Mouse (Mus musculus) limb, embryonic 11.5 days (tissue): ENCODE measurements around the gene Sertad3. TPM values are rescaled to one million over a fixed set of nuclear protein-coding genes. Genes with fewer than 3 reads are reported as not detected.

Experiments
- ATAC-seq: fragments of 200-750 bp; cut with Nextera tagmentation; 2 replicates; pipeline ENCODE4 v1.8.0; 2017; ENCODE audit warnings: low read depth; ENCODE audit not compliant: insufficient number of reproducible peaks, low FRiP score, low TSS enrichment
- DNase-seq: peaks from one replicate; pipeline ENCODE4 v3.0.0-alpha.2; 2015; ENCODE audit warnings: low spot score
- H3K27ac ChIP-seq: fragments of 300-500 bp; sonication (generic); replicated peaks from 2 replicates; pipeline ENCODE4 v1.5.1; 2014; ENCODE audit warnings: low read depth, mild to moderate bottlenecking, low read length
- H3K27me3 ChIP-seq: fragments of 300-500 bp; sonication (generic); 2 replicates; pipeline ENCODE4 v1.6.1; 2014; ENCODE audit warnings: mild to moderate bottlenecking, low read length, mixed read lengths; ENCODE audit not compliant: control insufficient read depth, insufficient read depth
- H3K36me3 ChIP-seq: fragments of 300-500 bp; sonication (generic); 2 replicates; pipeline ENCODE4 v1.6.1; 2014; ENCODE audit warnings: mild to moderate bottlenecking, low read length, moderate library complexity, mixed read lengths; ENCODE audit not compliant: control insufficient read depth, insufficient read depth
- H3K4me1 ChIP-seq: fragments of 300-500 bp; sonication (generic); 2 replicates; pipeline ENCODE4 v1.6.1; 2014; ENCODE audit warnings: low read length, mixed read lengths; ENCODE audit not compliant: control insufficient read depth, insufficient read depth
- H3K4me2 ChIP-seq: fragments of 300-500 bp; sonication (generic); 2 replicates; pipeline ENCODE4 v1.6.1; 2014; ENCODE audit warnings: low read depth, mild to moderate bottlenecking, moderate library complexity; ENCODE audit not compliant: severe bottlenecking
- H3K4me3 ChIP-seq: fragments of 300-500 bp; sonication (generic); 2 replicates; pipeline ENCODE4 v1.5.1; 2014; ENCODE audit warnings: low read depth, low read length
- H3K9ac ChIP-seq: fragments of 300-500 bp; sonication (generic); 2 replicates; pipeline ENCODE4 v1.6.1; 2014; ENCODE audit warnings: mild to moderate bottlenecking, low read length
- H3K9me3 ChIP-seq: fragments of 300-500 bp; sonication (generic); 2 replicates; pipeline ENCODE4 v1.6.1; 2016; ENCODE audit warnings: low read length; ENCODE audit not compliant: control insufficient read depth
- WGBS: fragments of 180-500 bp; shearing (Covaris S2); extraction: QIAGEN DNeasy Blood & Tissue Kit; methylation state at CpG from one replicate; pipeline ENCODE4 v1.1.7; 2014; 5-methylcytosine and 5-hydroxymethylcytosine counted together
- polyA plus RNA-seq: library from polyadenylated mRNA; unstranded; fragments of >200 nt; fragmentation: Nextera tagmentation; extraction: Ambion mirVana; gene quantifications from 2 replicates; pipeline ENCODE4 v1.2.1, GENCODE M21; 2014

Sertad3 gene
- polyA plus RNA-seq, 1 experiment from 2014 or later, result 29.3 TPM

DNA sequence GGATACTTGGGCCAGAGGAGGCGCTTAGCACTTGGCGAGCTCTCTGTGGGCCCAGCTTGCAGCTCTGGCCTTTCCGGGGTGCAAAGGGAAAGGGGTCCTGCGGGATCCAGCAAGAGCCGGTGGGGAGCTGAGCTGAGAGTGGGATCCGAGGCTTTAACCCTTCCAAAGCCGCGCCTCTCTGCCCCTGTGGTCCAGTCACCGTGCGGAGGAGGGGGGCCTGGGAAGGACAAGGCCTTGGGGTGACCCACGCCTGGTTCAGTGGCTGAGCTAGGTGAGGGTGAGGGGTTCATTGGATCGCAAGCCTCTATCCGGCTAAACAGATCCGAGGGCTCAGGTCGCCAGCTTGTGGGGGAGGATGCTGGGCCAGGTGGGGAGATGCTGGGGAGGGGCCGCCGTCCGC is 27.5 kb upstream of the Sertad3 start:
- Histone ChIP-seq H3K36me3 (no peaks in the 10 kb centered on the region), H3K27ac (no peak overlapping the region), H3K4me1 (0 out of 2 replicates have a peak, but pooled peaks cover 4% of the 10 kb centered on the region), H3K9ac (peak overlapping the region; percentile 56), H3K9me3 (no peaks in the 10 kb centered on the region; the same call in 1 of the 2 replicates), H3K27me3 (peaks cover 24% of the 10 kb centered on the region), H3K4me3 (peak overlapping the region; percentile 38), H3K4me2 (peak overlapping the region; percentile 94)
- WGBS, result 3% methylated on average over 18 of the region's 18 CpGs
- DNase-seq (peak; percentile 29), ATAC-seq (no peak)

DNA sequence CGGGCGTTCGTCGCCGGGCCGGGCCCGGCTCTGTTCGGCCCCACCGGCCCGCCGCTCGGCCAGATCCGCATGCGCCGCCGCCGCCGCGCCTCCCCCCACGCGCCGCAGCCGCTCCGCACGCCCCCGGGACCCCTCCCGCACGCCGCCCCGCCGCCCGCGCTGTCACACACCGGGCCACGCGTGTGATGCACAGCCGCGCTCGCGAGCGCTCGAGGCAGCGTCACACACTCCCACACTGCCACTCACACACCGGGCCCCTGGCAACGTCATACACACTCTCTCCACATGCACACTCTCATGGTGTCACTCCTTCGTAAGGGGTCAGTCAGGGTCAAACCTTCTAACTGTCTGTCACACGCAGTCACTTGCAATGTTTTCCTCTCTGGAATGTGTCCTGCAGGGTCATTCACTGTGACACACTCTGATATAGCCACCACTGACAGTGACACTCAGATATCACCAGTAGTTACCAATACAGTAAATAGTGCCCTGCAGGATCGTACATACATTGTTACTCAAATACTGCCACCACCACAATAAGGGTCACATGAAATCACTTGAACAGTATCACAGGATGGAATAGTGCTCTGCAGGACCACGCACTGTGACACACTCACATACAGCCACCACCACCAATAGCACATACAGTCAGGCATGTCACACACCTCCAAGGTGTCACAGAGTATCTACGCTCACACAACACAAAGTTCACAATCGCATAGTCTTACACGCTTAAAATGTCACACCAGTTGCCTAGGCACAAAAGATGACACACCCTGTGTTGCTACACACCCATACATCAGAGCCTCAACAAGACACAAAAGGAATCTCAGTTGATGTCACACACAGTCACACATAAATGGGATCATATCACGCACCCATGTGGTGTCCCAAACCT is 26.8 kb upstream of the Sertad3 start:
- Histone ChIP-seq H3K4me1 (0 out of 2 replicates have a peak, but pooled peaks cover 4% of the 10 kb centered on the region), H3K4me3 (peak overlapping the region; percentile 49), H3K9ac (peak overlapping the region; percentile 56), H3K36me3 (no peaks in the 10 kb centered on the region), H3K27me3 (peaks cover 24% of the 10 kb centered on the region), H3K27ac (no peak overlapping the region), H3K4me2 (peak overlapping the region; percentile 94), H3K9me3 (no peaks in the 10 kb centered on the region)
- ATAC-seq, result peak; percentile 3; the same call in 1 of the 2 replicates
- DNase-seq, result peak; percentile 36
- 8% methylated on average over 51 of the region's 53 CpGs for WGBS

DNA sequence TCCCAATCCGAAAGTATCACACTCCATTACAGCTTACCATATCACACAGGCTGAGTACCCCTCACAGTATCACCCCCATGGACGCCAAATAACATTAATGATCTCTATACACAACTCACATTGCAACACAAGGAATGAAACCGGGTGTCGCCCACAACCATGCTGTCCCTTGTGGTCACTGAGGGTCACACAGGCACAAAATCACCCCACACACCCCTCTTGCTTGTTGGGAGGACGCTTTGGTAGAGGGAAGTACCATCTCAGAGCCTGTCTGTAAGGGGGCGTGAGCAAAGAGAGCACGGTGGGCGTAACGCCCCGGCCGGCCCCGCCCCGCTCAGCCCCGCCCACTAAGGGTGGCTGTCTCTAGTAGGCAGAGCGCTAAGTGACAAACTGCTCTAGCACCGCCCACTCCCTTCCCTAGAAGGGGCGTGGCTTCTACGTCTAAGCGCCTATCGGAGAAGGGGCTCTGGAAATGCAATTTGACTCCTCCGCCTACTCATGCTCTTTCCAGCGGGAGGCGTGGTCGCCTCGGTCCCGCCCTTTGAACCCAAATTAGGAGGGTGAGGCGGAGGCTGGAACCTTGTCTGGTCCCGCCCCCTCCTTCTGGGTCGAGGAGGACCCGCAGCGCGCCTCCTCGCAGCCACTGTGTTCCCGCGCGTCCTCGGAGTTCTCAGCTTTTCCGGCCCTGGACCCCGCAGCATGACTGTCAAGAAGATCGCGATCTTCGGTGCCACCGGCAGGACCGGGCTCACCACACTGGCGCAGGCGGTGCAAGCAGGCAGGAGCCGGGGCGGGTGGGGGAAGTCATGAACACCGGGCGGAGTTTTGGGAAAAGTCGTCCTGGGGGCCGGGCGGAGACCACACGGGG is 25.9 kb upstream of the Sertad3 start, which contains the start of the genes Sptbn4 and Blvrb:
Sptbn4 (minus strand) TSS at position 268 of the 868 bp plus-strand sequence.
Blvrb (plus strand) TSS at position 560 of the 868 bp plus-strand sequence.
- Histone ChIP-seq H3K4me2 (peak within 1 kb of the TSS; percentile 94), H3K27ac (peak within 1 kb of the TSS; percentile 42; the same call in 1 of the 2 replicates), H3K4me1 (0 out of 2 replicates have a peak, but pooled peaks cover 4% of the 10 kb centered on the region), H3K27me3 (peaks cover 24% of the 10 kb centered on the region), H3K9me3 (no peaks in the 10 kb centered on the region), H3K4me3 (peak within 1 kb of the TSS; percentile 49), H3K9ac (peak within 1 kb of the TSS; percentile 56), H3K36me3 (no peaks in the 10 kb centered on the region)
- peak; percentile 90 for ATAC-seq
- 1% methylated on average over 54 of the region's 54 CpGs for WGBS
- DNase-seq, result peak; percentile 97

DNA sequence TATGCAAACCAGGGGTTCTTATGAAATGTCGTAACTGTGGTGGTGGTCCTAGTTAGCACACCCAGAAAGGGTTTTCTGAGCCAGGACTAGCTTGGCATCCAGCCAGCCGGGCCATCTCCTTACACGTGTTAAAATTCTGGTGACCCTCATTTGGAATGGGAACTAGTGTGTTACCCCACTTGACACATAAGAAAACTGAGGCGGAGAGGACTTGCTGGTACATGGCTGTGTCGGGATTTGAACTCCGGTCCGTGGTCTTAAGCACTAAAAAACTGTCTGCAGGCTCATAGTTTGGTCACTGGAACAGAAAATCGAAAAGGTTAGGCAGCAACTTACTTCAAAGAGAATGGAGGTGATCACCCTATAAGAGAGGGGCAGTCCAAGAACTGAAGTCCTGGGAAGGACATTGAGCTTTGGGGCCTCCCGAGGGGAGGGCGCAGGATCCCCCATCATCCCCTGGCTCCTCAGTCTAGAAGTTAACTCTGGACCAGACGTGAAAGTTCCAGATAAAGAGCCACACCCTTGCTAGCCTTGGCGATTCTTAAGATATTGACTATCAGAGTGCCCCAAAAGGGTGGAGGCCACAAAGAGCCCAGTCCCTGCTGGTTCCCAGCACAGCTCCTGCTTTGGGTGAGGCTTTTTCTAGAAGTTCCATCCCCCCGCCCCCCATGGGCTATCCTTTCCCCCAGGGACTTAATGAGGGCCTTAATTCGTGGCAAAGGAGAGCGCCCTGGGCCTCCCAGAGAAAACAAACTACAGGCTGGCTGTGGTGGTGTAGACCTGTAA is 25.0 kb upstream of the Sertad3 start:
- no peak overlapping the region for H3K9ac ChIP-seq
- 0 out of 2 replicates have a peak, but pooled peaks cover 4% of the 10 kb centered on the region for H3K4me1 ChIP-seq
- peaks cover 24% of the 10 kb centered on the region for H3K27me3 ChIP-seq
- no peaks in the 10 kb centered on the region for H3K9me3 ChIP-seq
- peak overlapping the region; percentile 89 for H3K4me2 ChIP-seq
- H3K4me3 ChIP-seq, result peak overlapping the region; percentile 49
- no peaks in the 10 kb centered on the region for H3K36me3 ChIP-seq
- DNase-seq, result no peak
- H3K27ac ChIP-seq, result peak overlapping the region; percentile 42; the same call in 1 of the 2 replicates
- 0 out of 2 replicates have a peak, but pooled peaks have one; percentile 2 for ATAC-seq
- 59% methylated on average over 15 of the region's 15 CpGs for whole genome bisulfite sequencing

DNA sequence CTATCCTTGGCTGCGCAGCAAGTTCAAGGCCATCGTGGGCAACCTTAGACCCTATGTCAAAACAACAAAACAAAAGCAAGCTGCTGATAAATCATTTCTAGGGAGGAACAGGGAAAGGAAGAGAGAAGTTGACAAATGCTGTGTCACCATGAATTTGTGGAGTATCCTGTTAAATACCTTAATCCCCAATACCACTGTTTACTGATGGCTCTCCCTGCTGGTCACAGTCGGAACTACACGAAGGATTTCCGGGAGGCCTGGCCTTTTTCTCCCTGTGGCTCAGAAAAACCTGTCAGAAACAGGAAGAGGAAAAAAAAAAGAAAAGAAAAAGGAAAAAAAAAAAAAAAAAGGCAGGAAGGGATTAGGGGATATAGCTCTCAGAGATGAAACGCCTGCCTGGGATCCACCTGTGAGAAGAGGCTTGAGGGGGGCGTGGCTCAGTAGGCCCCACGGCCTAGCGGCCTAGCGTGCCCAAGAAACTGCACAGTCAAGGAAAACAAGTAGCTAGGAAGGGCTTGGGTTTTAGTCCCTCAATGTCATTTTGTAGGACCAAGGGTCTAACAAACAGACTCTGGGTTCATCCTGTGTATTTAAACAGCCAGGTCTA is 24.2 kb upstream of the Sertad3 start:
- ATAC-seq, result no peak
- no peaks in the 10 kb centered on the region for H3K9me3 ChIP-seq
- H3K27ac ChIP-seq, result no peak overlapping the region
- H3K4me1 ChIP-seq, result 0 out of 2 replicates have a peak, but pooled peaks cover 4% of the 10 kb centered on the region
- H3K4me3 ChIP-seq, result no peak overlapping the region
- DNase-seq, result peak; percentile 74
- H3K9ac ChIP-seq, result no peak overlapping the region
- no peaks in the 10 kb centered on the region for H3K36me3 ChIP-seq
- H3K4me2 ChIP-seq, result no peak overlapping the region
- H3K27me3 ChIP-seq, result peaks cover 24% of the 10 kb centered on the region
- whole genome bisulfite sequencing, result 62% methylated on average over 10 of the region's 10 CpGs

DNA sequence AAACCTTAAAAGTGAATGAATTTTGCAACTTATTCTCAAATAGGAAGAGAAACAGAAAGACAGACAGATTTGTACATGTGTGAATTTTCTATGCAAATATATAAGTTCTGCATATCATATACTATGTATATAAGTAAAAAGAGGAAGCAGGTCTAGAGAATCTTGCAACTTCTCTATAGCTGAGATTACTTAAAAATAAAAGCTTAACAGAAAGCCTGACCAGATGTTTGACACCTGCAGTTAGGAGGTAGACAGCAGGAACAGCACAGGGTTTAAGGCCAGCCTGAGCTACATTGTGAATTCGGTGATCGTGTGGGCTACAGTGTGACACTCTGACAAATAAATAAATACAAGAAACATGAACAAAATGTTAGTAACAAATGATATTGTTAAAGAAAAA is 22.2 kb upstream of the Sertad3 start:
- Histone ChIP-seq H3K27ac (no peak overlapping the region), H3K27me3 (peaks cover 10% of the 10 kb centered on the region), H3K36me3 (no peaks in the 10 kb centered on the region), H3K4me3 (no peak overlapping the region), H3K4me1 (0 out of 2 replicates have a peak, but pooled peaks cover 4% of the 10 kb centered on the region), H3K4me2 (no peak overlapping the region), H3K9ac (no peak overlapping the region), H3K9me3 (no peaks in the 10 kb centered on the region)
- DNase-seq (no peak), ATAC-seq (no peak)
- 98% methylated on average over 2 of the region's 2 CpGs for WGBS

DNA sequence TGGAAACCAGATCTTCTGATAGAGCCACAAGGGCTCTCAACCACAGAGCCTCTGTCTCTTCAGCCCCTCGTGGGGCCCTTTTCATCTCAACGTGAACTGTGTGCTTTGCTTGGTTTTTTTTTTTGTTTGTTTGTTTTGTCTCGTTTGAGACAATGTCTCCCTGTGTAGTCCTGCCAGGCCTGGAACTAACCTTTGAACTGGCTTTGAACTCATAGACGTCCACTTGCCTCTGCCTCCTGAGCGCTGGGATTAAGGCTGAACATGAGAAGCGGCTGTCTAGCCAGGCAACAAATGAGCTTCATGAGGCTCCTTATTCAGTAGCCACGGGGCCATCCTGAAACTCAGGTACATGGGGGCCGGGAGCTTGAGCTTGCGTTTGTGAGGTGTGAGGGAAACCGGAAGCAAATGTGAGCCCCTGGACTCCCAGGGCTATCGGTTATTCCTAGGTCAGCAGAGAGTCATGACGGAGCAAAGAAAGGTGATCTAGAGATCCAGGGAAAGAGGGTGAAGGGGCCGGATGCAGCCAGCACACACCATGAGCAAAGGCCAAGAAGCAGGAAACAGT is 21.3 kb upstream of the Sertad3 start:
- H3K4me1 ChIP-seq, result 0 out of 2 replicates have a peak, but pooled peaks cover 4% of the 10 kb centered on the region
- no peak overlapping the region for H3K4me3 ChIP-seq
- H3K9me3 ChIP-seq, result no peaks in the 10 kb centered on the region
- no peak for ATAC-seq
- no peak for DNase-seq
- WGBS, result 60% methylated on average over 13 of the region's 13 CpGs
- H3K4me2 ChIP-seq, result no peak overlapping the region
- no peak overlapping the region for H3K27ac ChIP-seq
- no peak overlapping the region for H3K9ac ChIP-seq
- peaks cover 1% of the 10 kb centered on the region for H3K27me3 ChIP-seq
- H3K36me3 ChIP-seq, result no peaks in the 10 kb centered on the region
